Mouse (Mus musculus) liver, embryonic 14.5 days (tissue): ENCODE results near the gene Trpm5. TPM values are rescaled to one million over a fixed set of nuclear protein-coding genes. Genes with fewer than 3 reads are reported as not detected.

Source experiments
- ATAC-seq: fragments of 200-750 bp; cut with Nextera tagmentation; 2 replicates; pipeline ENCODE4 v1.8.0; 2017; ENCODE audit warnings: moderate number of reproducible peaks, mild to moderate bottlenecking, moderate library complexity; ENCODE audit not compliant: insufficient read depth
- DNase-seq, 3 experiments: peaks; one replicate each; pipeline ENCODE4 v3.0.0-alpha.2; 2012 to 2013; ENCODE audit warnings: low read depth in 3 of 3, low spot score in 3 of 3
- H3K27ac ChIP-seq: fragments of 300-500 bp; sonication (generic); 2 replicates; pipeline ENCODE4 v1.5.1; 2014; ENCODE audit warnings: moderate library complexity, mild to moderate bottlenecking, control low read depth, inconsistent platforms
- H3K27me3 ChIP-seq: fragments of 300-500 bp; sonication (generic); 2 replicates; pipeline ENCODE4 v1.6.1; 2014; ENCODE audit warnings: mild to moderate bottlenecking, low read length, moderate library complexity; ENCODE audit not compliant: control insufficient read depth, insufficient read depth
- H3K36me3 ChIP-seq: fragments of 300-500 bp; sonication (generic); replicated peaks from 2 replicates; pipeline ENCODE4 v1.6.1; 2014; ENCODE audit warnings: low read depth; ENCODE audit not compliant: control insufficient read depth, insufficient read depth
- H3K4me1 ChIP-seq, 2 experiments: fragments of 200-500 bp in 1 of 2; fragments of 300-500 bp in 1 of 2; sonication (generic) in 1 of 2; replicated peaks; 2 replicates each; pipeline ENCODE4 v1.6.1; 2012 to 2014; ENCODE audit warnings: antibody characterized with exemption in 1 of 2, inconsistent platforms in 1 of 2, low read length in 1 of 2; ENCODE audit not compliant: control insufficient read depth in 2 of 2, insufficient read depth in 2 of 2
- H3K4me2 ChIP-seq: fragments of 300-500 bp; sonication (generic); 2 replicates; pipeline ENCODE4 v1.6.1; 2014; ENCODE audit warnings: low read depth, mild to moderate bottlenecking, control low read depth, moderate library complexity
- H3K4me3 ChIP-seq, 2 experiments: fragments of 200-500 bp in 1 of 2; fragments of 300-500 bp in 1 of 2; sonication (generic) in 1 of 2; 2 replicates each; pipeline ENCODE4 v1.5.1; 2012 to 2014; ENCODE audit warnings: low read depth in 2 of 2, low read length in 2 of 2, mild to moderate bottlenecking in 2 of 2, control low read depth in 1 of 2, inconsistent platforms in 1 of 2, moderate library complexity in 1 of 2; ENCODE audit not compliant: insufficient read depth in 1 of 2
- H3K9ac ChIP-seq: fragments of 300-500 bp; sonication (generic); replicated peaks from 2 replicates; pipeline ENCODE4 v1.6.1; 2014; ENCODE audit warnings: mild to moderate bottlenecking, control low read depth, moderate library complexity
- H3K9me3 ChIP-seq: fragments of 300-500 bp; sonication (generic); 2 replicates; pipeline ENCODE4 v1.6.1; 2016; ENCODE audit warnings: low read length, mixed read lengths; ENCODE audit not compliant: control insufficient read depth
- CTCF ChIP-seq: IDR thresholded peaks from 2 replicates; pipeline ENCODE4 v1.5.1; 2016; ENCODE audit warnings: antibody characterized with exemption, low read depth, control low read depth
- EP300 ChIP-seq: IDR thresholded peaks from 2 replicates; pipeline ENCODE4 v1.6.1; 2016; ENCODE audit warnings: antibody characterized with exemption, low read depth
- WGBS: fragments of 180-500 bp; shearing (Covaris S2); extraction: QIAGEN DNeasy Blood & Tissue Kit; methylation state at CpG from one replicate; pipeline ENCODE4 v1.1.7; 2014; ENCODE audit not compliant: insufficient replicate concordance; 5-methylcytosine and 5-hydroxymethylcytosine counted together
- polyA plus RNA-seq, 2 experiments: library from polyadenylated mRNA; depleted of rRNA in 1 of 2; stranded (reverse) in 1 of 2; unstranded in 1 of 2; fragments of >200 nt; fragmentation: Nextera tagmentation in 1 of 2; extraction: Ambion mirVana in 1 of 2; gene quantifications; 2 replicates each; pipeline versions ENCODE4 v1.2.1 to v1.2.3; 2012 to 2014

Gene Trpm5
- polyA plus RNA-seq, 2 experiments = 0.34 to 0.54 TPM

GRCm38 (mm10) chr7:143111719-143112118, 17.3 kb upstream of the Trpm5 start:
- ATAC-seq (no peak), DNase-seq (no peak)
- 16% methylated on average over 4 of the region's 4 CpGs for WGBS
- no peak overlapping the region for H3K4me3 ChIP-seq
- H3K4me2 ChIP-seq = no peak overlapping the region
- TF ChIP-seq CTCF (no peak), EP300 (no peak)
- no peak overlapping the region for H3K27ac ChIP-seq
- no peak overlapping the region for H3K9ac ChIP-seq
- H3K4me1 ChIP-seq = no peaks in the 10 kb centered on the region
- no peaks in the 10 kb centered on the region for H3K36me3 ChIP-seq
- H3K27me3 ChIP-seq = peaks cover 20% of the 10 kb centered on the region
- no peaks in the 10 kb centered on the region for H3K9me3 ChIP-seq

GRCm38 (mm10) chr7:143110803-143111202, 16.4 kb upstream of the Trpm5 start:
- Histone ChIP-seq H3K4me2 (no peak overlapping the region), H3K27me3 (peaks cover 27% of the 10 kb centered on the region), H3K4me1 (no peaks in the 10 kb centered on the region), H3K9ac (no peak overlapping the region), H3K9me3 (no peaks in the 10 kb centered on the region), H3K36me3 (no peaks in the 10 kb centered on the region), H3K27ac (no peak overlapping the region), H3K4me3 (no peak overlapping the region)
- no peak for DNase-seq
- no peak for TF ChIP-seq CTCF
- 42% methylated on average over 1 of the region's 1 CpGs for WGBS
- no peak for ATAC-seq

- Histone ChIP-seq H3K36me3 (no peaks in the 10 kb centered on the region), H3K9ac (no peak overlapping the region), H3K4me3 (no peak overlapping the region), H3K27ac (no peak overlapping the region), H3K4me2 (no peak overlapping the region), H3K9me3 (no peaks in the 10 kb centered on the region), H3K27me3 (peaks cover 27% of the 10 kb centered on the region), H3K4me1 (no peaks in the 10 kb centered on the region)
- TF ChIP-seq EP300 = no peak
- TF ChIP-seq CTCF = no peak
- no peak for DNase-seq
- no peak for ATAC-seq
- 56% methylated on average over 3 of the region's 3 CpGs for WGBS
Measured at GRCm38 (mm10) chr7:143109696-143110095, 15.3 kb upstream of the Trpm5 start.

GRCm38 (mm10) chr7:143108996-143109660, 14.7 kb upstream of the Trpm5 start:
- 5% methylated on average over 3 of the region's 3 CpGs for WGBS
- no peak for DNase-seq
- no peak overlapping the region for H3K4me3 ChIP-seq
- H3K4me2 ChIP-seq = no peak overlapping the region
- TF ChIP-seq EP300 = no peak
- no peak for TF ChIP-seq CTCF
- no peak overlapping the region for H3K27ac ChIP-seq
- no peaks in the 10 kb centered on the region for H3K9me3 ChIP-seq
- no peaks in the 10 kb centered on the region for H3K4me1 ChIP-seq
- no peak for ATAC-seq
- no peak overlapping the region for H3K9ac ChIP-seq
- H3K27me3 ChIP-seq = peaks cover 27% of the 10 kb centered on the region
- H3K36me3 ChIP-seq = no peaks in the 10 kb centered on the region

GRCm38 (mm10) chr7:143108200-143108599, 13.8 kb upstream of the Trpm5 start:
- H3K9me3 ChIP-seq = no peaks in the 10 kb centered on the region
- no peak overlapping the region for H3K27ac ChIP-seq
- 37% methylated on average over 5 of the region's 5 CpGs for WGBS
- no peak for ATAC-seq
- peaks cover 27% of the 10 kb centered on the region for H3K27me3 ChIP-seq
- H3K4me3 ChIP-seq = no peak overlapping the region
- DNase-seq = no peak
- H3K4me2 ChIP-seq = no peak overlapping the region
- no peaks in the 10 kb centered on the region for H3K36me3 ChIP-seq
- H3K4me1 ChIP-seq = no peaks in the 10 kb centered on the region
- TF ChIP-seq CTCF (no peak), EP300 (no peak)
- H3K9ac ChIP-seq = no peak overlapping the region
